Mouse (Mus musculus) E14TG2a.4 (cell line): ENCODE measurements at regions not wholly inside any gene's neighbourhood (a gene's known extent, or its start where the extent isn't known, plus 50 kb on each side); places are given as distances from the start of the nearest gene placed in this dataset.

Experiments used
- H3K27me3 ChIP-seq: 2 replicates; pipeline ENCODE4 v1.6.1; 2014; ENCODE audit warnings: low read length, control low read depth; ENCODE audit not compliant: insufficient read depth
- H3K36me3 ChIP-seq: 2 replicates; pipeline ENCODE4 v1.6.1; 2014; ENCODE audit warnings: low read length, control low read depth; ENCODE audit not compliant: insufficient read depth
- H3K4me1 ChIP-seq: replicated peaks from 2 replicates; pipeline ENCODE4 v1.6.1; 2014; ENCODE audit warnings: low read depth, low read length, control low read depth
- H3K4me3 ChIP-seq: replicated peaks from 2 replicates; pipeline ENCODE4 v1.5.1; 2014; ENCODE audit warnings: mild to moderate bottlenecking, low read length
- H3K9me3 ChIP-seq: 2 replicates; pipeline ENCODE4 v1.6.1; 2014; ENCODE audit warnings: low read length, control low read depth
- CTCF ChIP-seq: conservative IDR thresholded peaks from 2 replicates; pipeline ENCODE4 v1.5.1; 2014; ENCODE audit warnings: low read length
- NANOG ChIP-seq: IDR thresholded peaks from 2 replicates; pipeline ENCODE4 v1.6.1; 2014; ENCODE audit warnings: borderline replicate concordance, low read length, mixed read lengths
- POU5F1 ChIP-seq: IDR thresholded peaks from 2 replicates; pipeline ENCODE4 v1.6.1; 2014; ENCODE audit warnings: low read length, borderline replicate concordance

- no peaks in the 10 kb centered on the region for H3K27me3 ChIP-seq
- H3K4me3 ChIP-seq, result no peak overlapping the region
- H3K36me3 ChIP-seq, result no peaks in the 10 kb centered on the region
- H3K4me1 ChIP-seq, result no peaks in the 10 kb centered on the region
- H3K9me3 ChIP-seq, result no peaks in the 10 kb centered on the region
- TF ChIP-seq NANOG (no peak), POU5F1 (no peak), CTCF (no peak)
These were observed 111.4 kb upstream of the Astn2 start for GRCm38 (mm10) chr4:66515815-66516214.

- no peaks in the 10 kb centered on the region for H3K36me3 ChIP-seq
- H3K4me3 ChIP-seq, result no peak overlapping the region
- TF ChIP-seq POU5F1 (no peak), CTCF (no peak), NANOG (no peak)
These were observed 79.1 kb upstream of the Astn2 start for GRCm38 (mm10) chr4:66483496-66483895.

GRCm38 (mm10) chr4:66482495-66483291, 78.3 kb upstream of the Astn2 start:
- Histone ChIP-seq H3K4me3 (no peak overlapping the region), H3K36me3 (no peaks in the 10 kb centered on the region), H3K4me1 (no peaks in the 10 kb centered on the region), H3K27me3 (no peaks in the 10 kb centered on the region), H3K9me3 (no peaks in the 10 kb centered on the region)
- no peak for TF ChIP-seq CTCF
- no peak for TF ChIP-seq NANOG
- TF ChIP-seq POU5F1, result no peak

More at GRCm38 (mm10) chr4:66483496-66483895, 79.1 kb upstream of the Astn2 start:
- no peaks in the 10 kb centered on the region for H3K4me1 ChIP-seq
- H3K27me3 ChIP-seq, result no peaks in the 10 kb centered on the region
- H3K9me3 ChIP-seq, result no peaks in the 10 kb centered on the region

- TF ChIP-seq NANOG (no peak), CTCF (no peak), POU5F1 (no peak)
- H3K4me1 ChIP-seq, result no peaks in the 10 kb centered on the region
- H3K36me3 ChIP-seq, result no peaks in the 10 kb centered on the region
- no peaks in the 10 kb centered on the region for H3K9me3 ChIP-seq
- H3K4me3 ChIP-seq, result no peak overlapping the region
- no peaks in the 10 kb centered on the region for H3K27me3 ChIP-seq
These were observed 74.3 kb upstream of the Astn2 start for GRCm38 (mm10) chr4:66478601-66479217.
